Mouse (Mus musculus): ENCODE results near the gene Kntc1.

GRCm38 (mm10) chr5:123866457-123866856 lies 116.9 kb downstream of the Kntc1 start:
- TF ChIP-seq POLR2A (IDR thresholded peaks at IDR 0.05; ENCODE audit: extremely low read depth, insufficient read depth, low read length), result no peak
- TF ChIP-seq CTCF (IDR thresholded peaks at IDR 0.05; ENCODE audit: low read depth, low read length), result no peak

All from liver, adult 2 months (tissue).